Mouse (Mus musculus) C2C12 (cell line): ENCODE results near the gene Hyal3.

Experiments
- CEBPB ChIP-seq: IDR thresholded peaks from one replicate; pipeline ENCODE4 v1.6.1; 2011; ENCODE audit warnings: low read depth, mild to moderate bottlenecking, control low read depth, moderate library complexity
- CTCF ChIP-seq: IDR thresholded peaks from one replicate; pipeline ENCODE4 v1.5.1; 2011; ENCODE audit not compliant: control insufficient read depth, insufficient read depth, insufficient read length
- FOSL1 ChIP-seq: IDR thresholded peaks from one replicate; pipeline ENCODE4 v1.8.0; 2011; ENCODE audit warnings: mild to moderate bottlenecking, low read length; ENCODE audit not compliant: poor library complexity, insufficient read depth, severe bottlenecking
- MAX ChIP-seq: IDR thresholded peaks from one replicate; pipeline ENCODE4 v1.6.1; 2011; ENCODE audit warnings: mild to moderate bottlenecking, control low read depth
- MYOD1 ChIP-seq: IDR thresholded peaks from one replicate; pipeline ENCODE4 v1.6.1; 2011; ENCODE audit warnings: low read depth; ENCODE audit not compliant: control insufficient read depth, insufficient read length
- MYOG ChIP-seq: IDR thresholded peaks from one replicate; pipeline ENCODE4 v1.6.1; 2011; ENCODE audit not compliant: control insufficient read depth, insufficient read length; ENCODE audit errors: extremely low read depth
- USF1 ChIP-seq: IDR thresholded peaks from one replicate; pipeline ENCODE4 v1.6.1; 2011; ENCODE audit warnings: low read depth, mild to moderate bottlenecking, control low read depth, moderate library complexity

DNA sequence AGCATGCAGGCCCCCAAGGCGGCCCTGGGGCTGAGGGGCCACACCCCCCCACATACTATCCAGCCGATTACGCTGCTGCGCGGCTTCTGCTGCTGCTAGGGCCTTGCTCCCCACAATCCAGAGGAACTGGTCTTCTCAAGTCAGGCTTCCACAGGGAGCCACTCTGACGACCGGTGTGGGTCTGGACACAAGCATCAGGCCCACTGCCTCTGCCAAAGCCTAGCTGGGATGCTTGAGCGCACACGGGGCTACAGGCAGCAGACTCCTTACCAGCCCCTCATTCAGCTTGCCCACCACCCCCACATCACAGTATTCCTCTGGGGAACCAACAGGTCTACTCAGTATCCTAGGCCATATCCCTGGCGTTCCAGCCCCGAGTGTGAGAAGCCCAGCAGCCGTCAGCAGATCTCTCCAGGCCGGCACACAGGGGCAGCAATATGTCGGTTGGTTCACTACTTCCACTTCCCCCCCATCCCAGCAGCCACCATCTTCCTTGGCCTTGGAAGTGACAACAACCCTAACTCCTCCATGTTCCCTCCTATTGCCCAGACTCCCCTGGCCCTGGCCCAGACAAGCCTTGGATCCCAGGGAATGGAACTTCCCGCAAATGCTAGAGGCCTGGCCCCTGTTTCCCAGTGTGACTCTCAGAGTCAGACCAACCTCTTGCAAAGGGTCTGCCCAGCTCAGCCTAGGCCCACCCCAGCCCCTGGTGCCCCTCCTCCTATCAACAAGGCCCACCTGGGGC, 53.2 kb downstream of the Hyal3 start:
- no peak for TF ChIP-seq CTCF
- TF ChIP-seq MYOD1 = no peak
- TF ChIP-seq MAX = no peak
- TF ChIP-seq MYOG = no peak
- no peak for TF ChIP-seq USF1
- no peak for TF ChIP-seq CEBPB
- TF ChIP-seq FOSL1 = no peak
